Mouse (Mus musculus): ENCODE results near the gene Ceacam2.

DNA sequence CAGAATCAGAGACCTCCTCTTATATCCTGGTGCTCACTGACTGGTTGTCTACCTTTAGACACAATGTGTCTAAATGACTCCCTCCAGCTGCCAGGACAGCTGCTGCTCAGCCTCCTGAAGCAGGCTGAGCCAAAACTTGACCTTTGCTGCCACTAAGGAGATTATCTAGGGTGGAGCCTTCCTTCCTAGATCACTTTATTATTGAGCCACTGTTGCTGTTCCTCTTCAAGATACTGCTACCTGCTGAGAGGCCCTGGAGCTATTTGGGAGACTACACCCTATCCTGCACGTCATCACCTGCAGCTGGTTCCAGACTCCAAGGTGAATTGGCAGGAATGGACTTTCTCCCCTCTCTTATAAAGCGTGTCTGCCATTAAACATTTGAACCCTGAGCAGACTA lies 8.8 kb downstream of the Ceacam2 start:
- TF ChIP-seq POLR2A (IDR thresholded peaks at IDR 0.05; ENCODE audit: insufficient read depth, low read depth, low read length) (no peak), CTCF (IDR thresholded peaks at IDR 0.05) (no peak), EP300 (IDR thresholded peaks at IDR 0.05; ENCODE audit: insufficient read depth, low read depth, low read length) (no peak)

All from heart, adult 2 months (tissue).